Mouse (Mus musculus): ENCODE data around the gene Taf5. TPM values are rescaled to one million over a fixed set of nuclear protein-coding genes. Genes with fewer than 3 reads are reported as not detected.

Taf5 gene
- polyA plus RNA-seq, 1 experiment from 2014 or later, result 8.8 TPM

DNA sequence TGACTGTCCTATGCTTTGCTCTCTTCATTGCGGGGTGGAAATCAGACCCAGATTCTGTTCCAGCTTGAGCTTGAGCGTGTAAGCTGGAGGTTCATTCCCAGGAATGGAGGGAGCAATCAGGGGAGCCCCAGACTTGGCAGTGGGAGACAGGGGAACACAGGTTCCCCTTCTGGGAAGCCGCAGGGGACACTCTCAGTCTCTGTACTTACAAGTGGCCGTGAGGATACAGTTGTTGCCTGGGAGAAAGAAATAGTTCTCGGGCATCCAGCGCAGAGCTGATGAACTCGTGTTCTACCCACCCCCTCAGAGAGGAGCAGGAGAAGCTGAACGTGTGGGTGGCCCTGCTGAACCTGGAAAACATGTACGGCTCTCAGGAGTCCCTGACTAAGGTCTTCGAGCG, 61.3 kb downstream of the Taf5 start:
- Histone ChIP-seq H3K4me1 (replicated peaks; ENCODE audit: control insufficient read depth, insufficient read depth, low read length) (no peaks in the 10 kb centered on the region), H3K4me2 (ENCODE audit: low read length) (no peak overlapping the region), H3K9me3 (ENCODE audit: control insufficient read depth, low read length) (no peaks in the 10 kb centered on the region), H3K9ac (ENCODE audit: low read length) (no peak overlapping the region), H3K4me3 (ENCODE audit: low read depth, low read length) (no peak overlapping the region), H3K36me3 (ENCODE audit: control insufficient read depth, insufficient read depth, low read length) (peaks cover 97% of the 10 kb centered on the region), H3K27ac (ENCODE audit: low read depth) (no peak overlapping the region), H3K27me3 (replicated peaks; ENCODE audit: control insufficient read depth, insufficient read depth, low read length) (no peaks in the 10 kb centered on the region)
- ATAC-seq (replicated peaks; ENCODE audit: low FRiP score, low TSS enrichment, low read depth) (no peak), DNase-seq (ENCODE audit: low spot score) (no peak)
- 90% methylated on average over 11 of the region's 11 CpGs for WGBS

GRCm38 (mm10) chr19:47130551-47131125, 63.1 kb downstream of the Taf5 start:
- no peak overlapping the region for H3K4me2 ChIP-seq (ENCODE audit: low read length)
- no peak overlapping the region for H3K9ac ChIP-seq (ENCODE audit: low read length)
- no peak overlapping the region for H3K4me3 ChIP-seq (ENCODE audit: low read depth, low read length)
- ATAC-seq (replicated peaks; ENCODE audit: low FRiP score, low TSS enrichment, low read depth) (no peak), DNase-seq (ENCODE audit: low spot score) (no peak)
- no peaks in the 10 kb centered on the region for H3K9me3 ChIP-seq (ENCODE audit: control insufficient read depth, low read length)
- no peak overlapping the region for H3K27ac ChIP-seq (ENCODE audit: low read depth)
- no peaks in the 10 kb centered on the region for H3K27me3 ChIP-seq (replicated peaks; ENCODE audit: control insufficient read depth, insufficient read depth, low read length)
- H3K4me1 ChIP-seq (replicated peaks; ENCODE audit: control insufficient read depth, insufficient read depth, low read length), result no peaks in the 10 kb centered on the region
- H3K36me3 ChIP-seq (ENCODE audit: control insufficient read depth, insufficient read depth, low read length), result peaks cover 90% of the 10 kb centered on the region
- 95% methylated on average over 15 of the region's 15 CpGs for WGBS

Other genes with a start within 250 kb of the Taf5 start
- 18.3 and 19.2 TPM in 2 replicates for gene Ina, start 53.0 kb upstream of the Taf5 start, polyA plus RNA-seq (2014; fragmentation: Nextera tagmentation; extraction: Ambion mirVana)
- gene Nt5c2, start 52.6 kb upstream of the Taf5 start, polyA plus RNA-seq (2014; fragmentation: Nextera tagmentation; extraction: Ambion mirVana), result 55.1 and 64.1 TPM in 2 replicates
- 31.1 and 33.4 TPM in 2 replicates for gene Pcgf6, start 16.8 kb upstream of the Taf5 start, polyA plus RNA-seq (2014; fragmentation: Nextera tagmentation; extraction: Ambion mirVana)
- gene Usmg5, start 22.9 kb downstream of the Taf5 start, polyA plus RNA-seq (2014; fragmentation: Nextera tagmentation; extraction: Ambion mirVana), result 1,243 and 1,445 TPM in 2 replicates
- gene Pdcd11, start 23.0 kb downstream of the Taf5 start, polyA plus RNA-seq (2014; fragmentation: Nextera tagmentation; extraction: Ambion mirVana), result 11.7 and 12.6 TPM in 2 replicates
- gene Calhm2, start 70.5 kb downstream of the Taf5 start, polyA plus RNA-seq (2014; fragmentation: Nextera tagmentation; extraction: Ambion mirVana), result 2.5 and 3.1 TPM in 2 replicates
- gene Calhm1, start 76.5 kb downstream of the Taf5 start, polyA plus RNA-seq (2014; fragmentation: Nextera tagmentation; extraction: Ambion mirVana), result not detected in 2 replicates
- not detected in 2 replicates for gene Calhm3, start 90.0 kb downstream of the Taf5 start, polyA plus RNA-seq (2014; fragmentation: Nextera tagmentation; extraction: Ambion mirVana)
- 8.6 and 9.1 TPM in 2 replicates for gene Neurl1a, start 111.1 kb downstream of the Taf5 start, polyA plus RNA-seq (2014; fragmentation: Nextera tagmentation; extraction: Ambion mirVana)

All from intestine, embryonic 14.5 days (tissue).